Mouse (Mus musculus) heart, embryonic 16.5 days (tissue): Measurements from ENCODE around the gene Gnb4. TPM values are rescaled to one million over a fixed set of nuclear protein-coding genes. Genes with fewer than 3 reads are reported as not detected.

Experiments used
- ATAC-seq: fragments of 200-750 bp; cut with Nextera tagmentation; replicated peaks from 2 replicates; pipeline ENCODE4 v1.8.0; 2017; ENCODE audit warnings: moderate number of reproducible peaks; ENCODE audit not compliant: insufficient read depth, low FRiP score; ENCODE audit errors: extremely low read depth
- H3K27ac ChIP-seq: fragments of 300-500 bp; sonication (generic); 2 replicates; pipeline ENCODE4 v1.5.1; 2014; ENCODE audit warnings: mild to moderate bottlenecking, low read length, control low read depth, moderate library complexity
- H3K27me3 ChIP-seq: fragments of 300-500 bp; sonication (generic); 2 replicates; pipeline ENCODE4 v1.6.1; 2014; ENCODE audit warnings: low read length, mixed read lengths; ENCODE audit not compliant: control insufficient read depth, insufficient read depth
- H3K36me3 ChIP-seq: fragments of 300-500 bp; sonication (generic); 2 replicates; pipeline ENCODE4 v1.6.1; 2014; ENCODE audit not compliant: control insufficient read depth, insufficient read depth
- H3K4me1 ChIP-seq: fragments of 300-500 bp; sonication (generic); 2 replicates; pipeline ENCODE4 v1.6.1; 2014; ENCODE audit warnings: low read length, mixed read lengths; ENCODE audit not compliant: control insufficient read depth, insufficient read depth
- H3K4me2 ChIP-seq: fragments of 300-500 bp; sonication (generic); 2 replicates; pipeline ENCODE4 v1.6.1; 2014; ENCODE audit warnings: low read depth, mild to moderate bottlenecking, control low read depth, low read length
- H3K4me3 ChIP-seq: fragments of 300-500 bp; sonication (generic); 2 replicates; pipeline ENCODE4 v1.5.1; 2014; ENCODE audit warnings: mild to moderate bottlenecking, control low read depth, low read length
- H3K9ac ChIP-seq: fragments of 300-500 bp; sonication (generic); 2 replicates; pipeline ENCODE4 v1.6.1; 2014; ENCODE audit warnings: low read length, control low read depth
- H3K9me3 ChIP-seq: fragments of 300-500 bp; sonication (generic); replicated peaks from 2 replicates; pipeline ENCODE4 v1.6.1; 2016; ENCODE audit warnings: low read length; ENCODE audit not compliant: control insufficient read depth
- WGBS: fragments of 180-500 bp; shearing (Covaris S2); extraction: QIAGEN DNeasy Blood & Tissue Kit; methylation state at CpG from one replicate; pipeline ENCODE4 v1.1.7; 2014; 5-methylcytosine and 5-hydroxymethylcytosine counted together
- polyA plus RNA-seq: library from polyadenylated mRNA; unstranded; fragments of >200 nt; fragmentation: Nextera tagmentation; extraction: Ambion mirVana; gene quantifications from 2 replicates; pipeline ENCODE4 v1.2.1, GENCODE M21; 2015

Gnb4 gene
- polyA plus RNA-seq, 1 experiment from 2014 or later, result 56.3 TPM

DNA sequence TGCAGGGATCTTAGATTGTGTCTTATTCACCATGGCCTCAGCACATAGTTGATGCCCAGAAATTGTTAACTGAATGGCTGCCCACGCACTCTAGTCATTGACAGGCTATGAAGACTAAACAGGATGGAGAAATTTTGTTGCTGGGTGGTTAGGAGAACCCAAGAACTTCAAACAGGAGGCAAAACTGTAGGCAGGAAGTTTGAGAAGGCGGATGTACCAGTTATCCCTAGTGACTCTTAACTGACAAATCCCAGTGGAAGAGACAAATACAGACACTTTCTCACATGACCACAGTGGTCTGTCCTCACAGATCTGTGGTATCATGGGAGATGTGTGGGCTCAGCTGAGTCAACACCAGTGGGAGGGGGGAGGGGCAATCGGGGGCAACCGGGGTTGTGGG lies 39.6 kb upstream of the Gnb4 start:
- no peak overlapping the region for H3K4me2 ChIP-seq
- no peak overlapping the region for H3K9ac ChIP-seq
- no peak overlapping the region for H3K27ac ChIP-seq
- 70% methylated on average over 4 of the region's 4 CpGs for WGBS
- H3K4me3 ChIP-seq, result no peak overlapping the region
- H3K9me3 ChIP-seq, result peaks cover 9% of the 10 kb centered on the region; the same call in 1 of the 2 replicates
- H3K4me1 ChIP-seq, result peaks cover 10% of the 10 kb centered on the region
- H3K27me3 ChIP-seq, result no peaks in the 10 kb centered on the region
- no peaks in the 10 kb centered on the region for H3K36me3 ChIP-seq
- ATAC-seq, result no peak

DNA sequence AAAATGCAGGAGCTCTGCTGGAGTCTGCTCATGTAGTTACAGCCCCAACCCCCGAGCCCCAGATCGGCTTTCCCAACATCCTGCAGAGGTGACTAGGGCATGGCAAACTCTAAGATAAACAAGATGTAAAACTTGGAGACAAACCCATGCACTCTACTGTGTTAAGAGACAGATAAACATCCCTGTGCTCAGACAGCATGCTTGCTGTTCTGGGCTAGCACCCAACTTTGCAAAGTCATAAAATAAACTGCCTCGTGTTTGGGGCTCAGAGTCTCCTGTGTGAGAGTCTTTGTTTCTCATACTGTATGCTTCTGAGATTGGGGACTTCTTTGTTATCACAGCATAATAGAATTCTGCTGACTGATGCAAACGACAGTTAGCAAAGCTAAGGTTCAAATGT lies 36.4 kb upstream of the Gnb4 start:
- ATAC-seq, result no peak
- no peak overlapping the region for H3K4me3 ChIP-seq

DNA sequence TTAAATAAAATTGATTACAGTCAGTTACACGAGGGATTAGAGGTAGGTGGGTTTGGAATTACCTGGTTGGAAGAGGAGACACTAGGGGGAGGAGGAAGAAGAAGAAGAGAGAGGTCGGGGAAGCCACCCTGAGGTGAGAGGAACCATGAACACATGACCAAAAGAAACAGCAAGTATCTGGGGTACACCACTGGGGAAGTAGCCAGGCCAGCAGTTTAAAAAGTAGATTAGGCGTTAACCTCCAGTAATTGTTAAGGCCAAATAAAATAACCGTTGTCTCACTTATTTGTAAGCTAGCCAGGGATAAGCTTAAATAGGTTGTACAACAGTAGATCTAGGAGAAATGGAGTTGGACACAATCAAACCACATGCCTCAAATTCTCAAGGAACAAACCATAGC lies 32.9 kb upstream of the Gnb4 start:
- Histone ChIP-seq H3K4me3 (no peak overlapping the region), H3K9ac (no peak overlapping the region), H3K27me3 (no peaks in the 10 kb centered on the region), H3K4me1 (no peaks in the 10 kb centered on the region), H3K4me2 (no peak overlapping the region), H3K27ac (no peak overlapping the region), H3K36me3 (no peaks in the 10 kb centered on the region), H3K9me3 (peaks cover 7% of the 10 kb centered on the region; the same call in 1 of the 2 replicates)
- ATAC-seq, result no peak
- 64% methylated on average over 4 of the region's 4 CpGs for WGBS

More for the DNA sequence above, 36.4 kb upstream of the Gnb4 start:
- Histone ChIP-seq H3K4me1 (0 out of 2 replicates have a peak, but pooled peaks cover 2% of the 10 kb centered on the region), H3K9me3 (peaks cover 7% of the 10 kb centered on the region; the same call in 1 of the 2 replicates), H3K4me2 (no peak overlapping the region), H3K27ac (no peak overlapping the region), H3K27me3 (no peaks in the 10 kb centered on the region), H3K36me3 (no peaks in the 10 kb centered on the region), H3K9ac (no peak overlapping the region)
- 59% methylated on average over 4 of the region's 4 CpGs for WGBS

DNA sequence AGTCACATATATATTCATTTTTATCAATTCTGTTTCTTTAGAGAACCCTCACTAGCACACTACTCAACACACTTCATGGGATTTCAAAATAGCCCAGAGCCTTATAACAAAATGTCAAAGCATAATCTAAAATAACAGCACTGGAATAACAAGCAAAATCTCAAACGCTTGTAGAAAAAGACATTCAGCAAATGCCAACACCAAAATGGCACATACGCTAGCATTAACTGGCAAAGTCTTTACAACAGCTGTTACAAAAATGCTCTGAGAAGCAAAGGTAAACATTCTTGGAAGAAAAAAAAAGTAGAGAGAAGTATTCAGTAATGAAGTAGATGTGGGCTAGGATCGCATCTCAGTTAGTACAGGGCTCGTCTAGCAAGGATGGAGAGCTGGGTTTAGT lies 30.5 kb upstream of the Gnb4 start:
- WGBS, result 79% methylated on average over 4 of the region's 4 CpGs
- Histone ChIP-seq H3K27ac (no peak overlapping the region), H3K4me1 (no peaks in the 10 kb centered on the region), H3K27me3 (no peaks in the 10 kb centered on the region), H3K36me3 (no peaks in the 10 kb centered on the region), H3K9ac (no peak overlapping the region), H3K4me2 (no peak overlapping the region), H3K9me3 (0 out of 2 replicates have a peak, but pooled peaks cover 4% of the 10 kb centered on the region), H3K4me3 (no peak overlapping the region)
- ATAC-seq, result no peak

DNA sequence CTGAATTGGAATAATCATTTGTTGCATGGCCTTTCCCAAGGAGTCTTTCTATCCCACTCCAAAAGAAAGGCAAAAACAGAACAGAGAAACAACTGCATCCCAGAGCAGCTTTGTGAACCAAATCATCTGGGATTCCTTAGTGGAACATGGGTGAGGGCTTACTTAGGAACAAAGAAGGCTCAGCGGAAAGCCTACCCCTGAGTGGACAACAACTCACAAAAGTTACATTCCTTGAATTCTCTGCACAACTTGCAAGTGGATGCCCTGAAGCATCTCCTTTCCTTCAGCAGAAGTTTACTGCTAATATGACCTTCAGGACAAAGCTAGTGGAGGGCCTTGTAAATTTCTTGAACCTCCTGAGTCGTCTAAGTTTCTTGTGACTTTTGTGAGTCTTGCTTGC lies 28.4 kb upstream of the Gnb4 start:
- Histone ChIP-seq H3K36me3 (no peaks in the 10 kb centered on the region), H3K4me2 (no peak overlapping the region), H3K27ac (no peak overlapping the region), H3K4me3 (no peak overlapping the region), H3K9ac (no peak overlapping the region), H3K27me3 (no peaks in the 10 kb centered on the region), H3K4me1 (no peaks in the 10 kb centered on the region), H3K9me3 (0 out of 2 replicates have a peak, but pooled peaks cover 4% of the 10 kb centered on the region)
- ATAC-seq, result no peak
- 60% methylated on average over 2 of the region's 2 CpGs for WGBS

DNA sequence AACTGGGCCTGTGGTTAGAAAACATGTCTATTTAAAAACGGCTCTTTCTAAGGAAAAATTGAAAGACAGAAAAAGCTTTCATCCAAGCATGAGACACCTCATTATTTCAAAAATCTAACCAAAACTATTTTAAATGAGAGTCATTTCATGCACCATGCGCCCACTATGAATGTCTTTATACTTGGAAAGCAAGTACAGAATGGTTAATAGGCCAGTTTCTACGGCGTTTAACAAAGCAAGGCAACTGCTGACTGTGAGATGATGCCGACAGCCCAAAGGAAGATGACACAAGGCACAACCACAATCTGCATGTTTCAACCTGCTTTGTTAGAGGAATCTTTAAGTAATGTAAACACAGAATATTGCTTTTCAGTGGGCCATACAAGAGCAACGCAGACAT lies 25.7 kb upstream of the Gnb4 start:
- no peak overlapping the region for H3K27ac ChIP-seq
- ATAC-seq, result no peak
- no peaks in the 10 kb centered on the region for H3K4me1 ChIP-seq
- H3K9ac ChIP-seq, result no peak overlapping the region
- H3K36me3 ChIP-seq, result no peaks in the 10 kb centered on the region
- H3K4me3 ChIP-seq, result no peak overlapping the region
- H3K27me3 ChIP-seq, result no peaks in the 10 kb centered on the region
- H3K4me2 ChIP-seq, result no peak overlapping the region
- 81% methylated on average over 6 of the region's 6 CpGs for WGBS
- 0 out of 2 replicates have a peak, but pooled peaks cover 4% of the 10 kb centered on the region for H3K9me3 ChIP-seq

DNA sequence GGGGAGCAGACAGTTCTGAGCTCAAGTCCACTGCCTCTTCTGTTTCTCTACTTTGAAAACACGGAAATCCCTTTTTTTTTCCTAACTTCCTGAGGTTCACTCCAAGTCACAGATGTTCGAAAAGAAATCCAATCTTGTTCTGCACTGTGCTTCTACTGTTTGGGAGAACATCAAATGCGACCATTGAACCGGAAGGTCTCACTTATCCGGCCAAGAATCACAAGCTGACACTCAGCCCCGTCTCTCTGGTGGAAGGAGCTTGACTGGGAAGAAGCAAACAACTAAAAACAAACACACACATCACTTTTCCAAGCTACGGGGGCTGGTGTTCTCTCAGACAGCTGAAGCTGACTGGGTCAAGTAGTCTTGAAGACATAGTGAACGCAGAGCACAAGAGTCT lies 21.9 kb upstream of the Gnb4 start:
- Histone ChIP-seq H3K36me3 (no peaks in the 10 kb centered on the region), H3K27ac (peak overlapping the region; percentile 61), H3K4me1 (no peaks in the 10 kb centered on the region), H3K9me3 (0 out of 2 replicates have a peak, but pooled peaks cover 2% of the 10 kb centered on the region), H3K4me2 (peak overlapping the region; percentile 19; the same call in 1 of the 2 replicates), H3K9ac (no peak overlapping the region), H3K27me3 (no peaks in the 10 kb centered on the region), H3K4me3 (no peak overlapping the region)
- WGBS, result 45% methylated on average over 8 of the region's 8 CpGs
- ATAC-seq, result peak; percentile 28; the same call in 1 of the 2 replicates

DNA sequence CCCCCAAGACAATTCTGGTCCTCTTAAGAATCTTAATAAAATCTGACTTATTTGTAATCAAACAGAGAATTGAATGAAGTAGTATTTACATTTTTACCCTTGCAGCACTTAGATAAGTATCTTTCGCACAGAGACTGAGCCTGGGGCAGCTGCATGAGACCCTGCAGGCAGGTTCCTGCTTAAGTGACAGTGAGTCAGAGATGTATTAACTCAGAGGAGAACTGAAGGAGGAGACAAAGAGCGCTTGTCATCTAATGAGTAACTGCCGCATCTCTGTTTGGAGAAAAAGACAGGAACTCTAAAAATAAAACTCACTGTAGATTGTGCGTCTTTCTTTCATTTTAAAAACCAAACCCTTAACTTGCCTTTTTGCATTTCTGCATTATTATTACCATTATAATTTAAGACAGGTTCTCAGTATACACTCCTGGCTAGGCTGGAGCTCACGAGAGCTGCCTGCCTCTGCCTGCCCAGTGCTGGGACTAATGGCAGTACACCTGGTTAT lies 16.4 kb upstream of the Gnb4 start:
- Histone ChIP-seq H3K9ac (no peak overlapping the region), H3K27ac (no peak overlapping the region), H3K36me3 (no peaks in the 10 kb centered on the region), H3K27me3 (no peaks in the 10 kb centered on the region), H3K4me2 (no peak overlapping the region), H3K4me1 (no peaks in the 10 kb centered on the region), H3K4me3 (no peak overlapping the region), H3K9me3 (no peaks in the 10 kb centered on the region)
- ATAC-seq, result no peak
- WGBS, result 59% methylated on average over 5 of the region's 5 CpGs

DNA sequence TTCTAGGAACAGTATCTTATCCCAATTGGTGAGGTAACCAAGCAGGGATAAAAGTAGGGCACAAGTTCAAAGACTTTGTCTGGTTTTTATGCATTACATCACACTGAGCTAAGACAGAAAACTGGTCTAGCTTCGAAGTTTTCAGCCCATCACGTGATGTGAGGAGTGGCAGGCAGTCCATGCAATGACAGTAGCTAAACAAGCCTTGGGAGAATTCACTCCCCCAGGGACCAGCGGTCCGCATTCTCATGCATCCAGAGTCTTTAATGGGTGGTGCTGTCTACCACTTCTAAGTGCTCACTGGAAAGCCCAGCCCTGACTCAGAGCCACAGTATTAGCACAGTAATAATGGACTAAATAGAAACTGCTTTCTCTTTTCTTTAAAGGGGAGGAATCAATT lies 13.8 kb upstream of the Gnb4 start:
- ATAC-seq, result no peak
- Histone ChIP-seq H3K36me3 (no peaks in the 10 kb centered on the region), H3K9me3 (no peaks in the 10 kb centered on the region), H3K9ac (no peak overlapping the region), H3K4me1 (no peaks in the 10 kb centered on the region), H3K27me3 (no peaks in the 10 kb centered on the region), H3K4me3 (no peak overlapping the region), H3K4me2 (no peak overlapping the region), H3K27ac (no peak overlapping the region)
- 64% methylated on average over 4 of the region's 4 CpGs for WGBS
